Mouse (Mus musculus): ENCODE data around the gene Cel. TPM values are rescaled to one million over a fixed set of nuclear protein-coding genes. Genes with fewer than 3 reads are reported as not detected.

The Cel gene
- polyA plus RNA-seq, 1 experiment from 2014 or later = not detected

Small RNA genes lying within 50 kb of the gene (microRNA-seq; reads per million reads assigned to microRNA genes)
- not detected for gene Gm22824

Other genes starting within 250 kb of the Cel start
- gene Ppp1r26, start 116.6 kb downstream of the Cel start, polyA plus RNA-seq (2016; fragmentation: Nextera tagmentation; extraction: Ambion mirVana) = 5.8 and 6.1 TPM in 2 replicates
- 2.0 and 2.4 TPM in 2 replicates for gene 1700007K13Rik, start 97.1 kb downstream of the Cel start, polyA plus RNA-seq (2016; fragmentation: Nextera tagmentation; extraction: Ambion mirVana)
- gene Mrps2, start 95.3 kb downstream of the Cel start, polyA plus RNA-seq (2016; fragmentation: Nextera tagmentation; extraction: Ambion mirVana) = 68.1 and 70.3 TPM in 2 replicates
- not detected in 2 replicates for gene Gbgt1, start 66.5 kb downstream of the Cel start, polyA plus RNA-seq (2016; fragmentation: Nextera tagmentation; extraction: Ambion mirVana)
- not detected in 2 replicates for gene Gm10134, start 57.3 kb downstream of the Cel start, polyA plus RNA-seq (2016; fragmentation: Nextera tagmentation; extraction: Ambion mirVana)
- gene Ralgds, start 50.3 kb downstream of the Cel start, polyA plus RNA-seq (2016; fragmentation: Nextera tagmentation; extraction: Ambion mirVana) = 22.5 and 23.2 TPM in 2 replicates
- 60.1 and 62.6 TPM in 2 replicates for gene Gtf3c5, start 20.3 kb upstream of the Cel start, polyA plus RNA-seq (2016; fragmentation: Nextera tagmentation; extraction: Ambion mirVana)
- gene Gfi1b, start 58.6 kb upstream of the Cel start, polyA plus RNA-seq (2016; fragmentation: Nextera tagmentation; extraction: Ambion mirVana) = 4.7 and 5.4 TPM in 2 replicates
- gene Tsc1, start 77.8 kb upstream of the Cel start, polyA plus RNA-seq (2016; fragmentation: Nextera tagmentation; extraction: Ambion mirVana) = 22.9 and 26.5 TPM in 2 replicates
- gene Spaca9, start 136.3 kb upstream of the Cel start, polyA plus RNA-seq (2016; fragmentation: Nextera tagmentation; extraction: Ambion mirVana) = 2.7 and 3.3 TPM in 2 replicates
- gene Ak8, start 136.8 kb upstream of the Cel start, polyA plus RNA-seq (2016; fragmentation: Nextera tagmentation; extraction: Ambion mirVana) = 0.68 and 0.69 TPM in 2 replicates